Mouse (Mus musculus): ENCODE measurements around the gene Tssc4.

GRCm38 (mm10) chr7:143083708-143084107, 14.7 kb downstream of the Tssc4 start:
- TF ChIP-seq POLR2A (IDR thresholded peaks at IDR 0.05; ENCODE audit: control insufficient read depth in 1 of 2, insufficient read depth in 1 of 2, low read depth in 1 of 2, low read length in 2 of 2, poor library complexity in 1 of 2) (no peak), ZNF384 (IDR thresholded peaks at IDR 0.05; ENCODE audit: low read depth, low read length) (no peak), MAX (IDR thresholded peaks at IDR 0.05; ENCODE audit: low read length) (no peak), HCFC1 (IDR thresholded peaks at IDR 0.05; ENCODE audit: low read depth, low read length) (no peak)

All from MEL (cell line).